Mouse (Mus musculus): Measurements from ENCODE around the gene Nfx1.

- TF ChIP-seq GATA1 (IDR thresholded peaks at IDR 0.05; ENCODE audit: borderline replicate concordance, low read length) (no peak), FLI1 (IDR thresholded peaks at IDR 0.05; ENCODE audit: low read length) (no peak)
Measured at GRCm38 (mm10) chr4:41013351-41013750, 42.6 kb downstream of the Nfx1 start.
